Mouse (Mus musculus) liver (tissue): ENCODE results near the gene Olfr1192-ps1.
"Not testable (repeated sequence)": the region's sequence is repeated elsewhere in the genome, so short reads cannot be mapped to it uniquely, and the experiment has no call there.

Experiments used
- DNase-seq: peaks from one replicate; pipeline ENCODE4 v3.0.0-alpha.2; 2020; ENCODE audit warnings: mixed read lengths

Olfr1192-ps1 gene

DNA sequence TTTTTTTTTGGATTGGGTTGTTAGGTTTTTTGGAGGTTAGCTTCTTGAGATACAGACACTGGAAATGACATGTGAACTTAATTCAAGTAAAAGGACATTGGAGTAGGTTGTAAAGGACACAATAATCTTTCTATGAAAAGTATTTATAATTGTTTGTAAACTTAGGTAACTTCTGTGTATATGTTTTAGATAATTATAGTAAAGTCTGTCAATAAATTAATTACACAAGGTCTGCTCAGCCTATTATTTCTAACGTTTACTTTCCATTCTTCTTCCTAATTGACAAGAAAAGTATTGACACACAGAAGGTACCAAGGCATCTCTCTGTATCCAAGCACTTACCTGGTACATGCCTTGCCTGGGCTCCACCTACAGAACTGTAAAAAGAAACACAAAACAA lies at the start of gene Olfr1192-ps1:
Gene Olfr1192-ps1, plus strand, starts transcription at position 301 of the 400 bp plus-strand sequence.
- no peak for DNase-seq

DNA sequence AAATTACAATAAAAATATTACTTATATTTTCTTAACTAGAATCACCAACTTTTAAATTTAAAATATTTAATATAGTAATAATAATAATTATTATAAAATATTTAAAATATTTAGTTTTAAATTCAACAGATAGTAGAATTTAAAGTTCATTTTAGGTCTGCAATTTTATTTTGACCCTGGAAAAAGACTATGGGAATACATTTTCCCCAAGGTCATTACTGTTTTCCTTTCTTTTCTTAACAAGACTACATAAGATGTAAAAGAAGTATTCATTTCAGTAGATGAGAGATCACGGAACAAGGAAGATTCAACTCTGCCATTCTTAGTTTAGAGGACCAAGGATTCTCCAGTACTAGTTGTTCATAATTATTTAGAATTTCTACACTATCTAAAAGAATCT lies 8.1 kb upstream of the Olfr1192-ps1 start, which contains the start of gene Olfr1191-ps1:
Gene Olfr1191-ps1, plus strand, starts transcription at position 301 of the 400 bp plus-strand sequence.
- DNase-seq: not testable (repeated sequence)

DNA sequence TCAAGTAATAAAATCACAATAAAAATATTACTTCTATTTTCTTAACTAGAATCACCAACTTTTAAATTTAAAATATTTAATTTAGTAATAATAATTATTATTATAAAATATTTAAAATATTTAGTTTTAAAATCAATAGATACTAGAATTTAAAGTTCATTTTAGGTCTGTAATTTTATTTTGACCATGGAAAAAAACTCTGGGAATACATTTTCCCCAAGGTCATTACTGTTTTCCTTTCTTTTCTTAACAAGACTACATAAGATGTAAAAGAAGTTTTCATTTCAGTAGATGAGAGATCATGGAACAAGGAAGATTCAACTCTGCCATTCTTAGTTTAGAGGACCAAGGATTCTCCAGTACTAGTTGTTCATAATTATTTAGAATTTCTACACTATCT lies 27.0 kb downstream of the Olfr1192-ps1 start, which contains the start of gene Olfr1193:
Gene Olfr1193, plus strand, starts transcription at position 301 of the 400 bp plus-strand sequence.
- DNase-seq: not testable (repeated sequence)

DNA sequence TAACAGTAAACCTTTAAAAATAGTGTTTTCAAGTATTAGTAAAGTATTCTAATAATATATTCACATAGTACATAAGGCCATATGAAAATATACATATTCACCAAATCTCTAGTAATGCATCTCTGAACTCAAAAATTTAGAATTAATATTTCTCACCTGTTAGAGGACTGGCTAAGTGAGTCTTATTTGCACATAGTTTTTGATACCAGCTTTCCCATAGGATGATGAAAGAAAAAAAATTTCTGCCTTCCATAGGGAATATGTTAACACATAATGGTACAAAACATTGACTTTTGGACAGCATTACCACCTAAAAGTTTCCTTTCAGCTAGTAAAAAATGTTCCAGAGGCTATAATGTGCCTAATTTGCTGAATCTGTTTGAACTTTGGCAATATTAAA lies 40.8 kb downstream of the Olfr1192-ps1 start, which contains the start of gene Olfr1195:
Gene Olfr1195, minus strand, starts transcription at position 101 of the 400 bp plus-strand sequence.
- DNase-seq: no peak

DNA sequence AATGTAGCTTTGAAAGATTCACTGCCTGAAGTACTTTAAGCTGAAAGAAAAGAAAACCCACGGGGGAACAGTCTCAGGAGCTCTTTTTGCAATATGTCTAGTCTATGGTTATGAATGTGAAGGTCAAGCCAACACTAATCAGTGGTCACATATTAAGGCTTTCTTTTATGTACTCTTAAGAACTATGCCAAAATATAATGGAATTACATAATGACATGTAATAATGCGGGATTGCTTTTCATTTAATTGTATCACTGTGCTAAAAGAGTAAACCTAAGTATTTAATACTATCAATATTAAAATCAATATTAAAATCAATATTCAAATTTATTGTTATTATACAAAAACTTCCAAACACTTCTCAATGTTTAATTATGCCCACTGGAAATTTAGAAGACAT lies 56.2 kb downstream of the Olfr1192-ps1 start, which contains the start of gene Olfr1196:
Gene Olfr1196, minus strand, starts transcription at position 101 of the 400 bp plus-strand sequence.
- DNase-seq: no peak
